Comparison of ENCODE assay signal across 24 mouse cellular contexts in genomic region chr2:33705687-33706320, GRCm38 (mm10).
DNase-seq lines count a peak whose midpoint lies in the region; ATAC-seq lines count a peak whose summit lies in the region.
"Had no signal": no experiment of that assay in that cellular context is flagged by ENCODE, and none has a peak within 500 bp of the region (broad histone marks: within the 10 kb centered on the region; RNA-seq: fewer than 3 reads in every experiment).

No protein-coding gene starts in this region.

- no peak overlapping the region for H3K4me2 ChIP-seq in midbrain, embryonic 14.5 days (ENCODE audit: low read length)
- no peak overlapping the region for H3K4me2 ChIP-seq in midbrain, embryonic 16.5 days (ENCODE audit: low read length)
- peak overlapping the region; percentile 42 for H3K4me2 ChIP-seq in limb, embryonic 12.5 days
- H3K4me2 ChIP-seq: embryonic facial prominence, embryonic 15.5 days; forebrain, embryonic 15.5 days; hindbrain, embryonic 12.5 days had no signal

- H3K27me3 ChIP-seq in midbrain, embryonic 14.5 days (ENCODE audit: control insufficient read depth, insufficient read depth, low read length), result peaks cover 16% of the 10 kb centered on the region; the same call in 1 of the 2 replicates
- peaks cover 8% of the 10 kb centered on the region for H3K27me3 ChIP-seq in midbrain, embryonic 16.5 days (ENCODE audit: control insufficient read depth, insufficient read depth, low read depth, low read length)
- peaks cover 57% of the 10 kb centered on the region for H3K27me3 ChIP-seq in limb, embryonic 12.5 days

- no peak overlapping the region for H3K4me3 ChIP-seq in midbrain, embryonic 14.5 days (replicated peaks; ENCODE audit: low read depth, low read length)
- no peak overlapping the region for H3K4me3 ChIP-seq in midbrain, embryonic 16.5 days (ENCODE audit: low read depth, low read length)
- H3K4me3 ChIP-seq in limb, embryonic 12.5 days (replicated peaks), result no peak overlapping the region; the same call in 1 of the 2 replicates
- H3K4me3 ChIP-seq: embryonic facial prominence, embryonic 15.5 days; erythroblast, embryonic 14.5 days; forebrain, embryonic 10.5 days; forebrain, embryonic 15.5 days; heart, embryonic 10.5 days; hindbrain, embryonic 12.5 days had no signal

- DNase-seq in embryo, embryonic 10 days (ENCODE audit: low spot score), result peak; percentile 59
- DNase-seq in embryo, embryonic 10.5 days (ENCODE audit: low spot score), result no peak
- peak; percentile 35 for DNase-seq in midbrain, embryonic 14.5 days
- DNase-seq in lung, postnatal 10 days, result no peak
- no peak for DNase-seq in frontal cortex, postnatal 25 days (ENCODE audit: low spot score in 2 of 2)
- DNase-seq: adrenal gland, postnatal 10 days; B cell, adult 2 months; cerebellum, adult 2 months; cerebellum, postnatal 10 days; heart, adult 18-20 months; heart, postnatal 10 days; heart, postnatal 4 days had no signal

- no peaks in the 10 kb centered on the region for H3K36me3 ChIP-seq in midbrain, embryonic 14.5 days (ENCODE audit: control insufficient read depth, insufficient read depth, low read length)
- H3K36me3 ChIP-seq in midbrain, embryonic 16.5 days (ENCODE audit: control insufficient read depth, insufficient read depth, low read length), result no peaks in the 10 kb centered on the region
- no peaks in the 10 kb centered on the region for H3K36me3 ChIP-seq in limb, embryonic 12.5 days
- H3K36me3 ChIP-seq: embryonic facial prominence, embryonic 15.5 days; forebrain, embryonic 10.5 days; forebrain, embryonic 15.5 days; G1E; heart, embryonic 10.5 days; hindbrain, embryonic 12.5 days had no signal

- WGBS in midbrain, embryonic 14.5 days, result 36% methylated on average over 16 of the region's 16 CpGs
- 37% methylated on average over 16 of the region's 16 CpGs for WGBS in midbrain, embryonic 16.5 days
- 14% methylated on average over 16 of the region's 16 CpGs for WGBS in limb, embryonic 12.5 days

- no peak overlapping the region for H3K27ac ChIP-seq in midbrain, embryonic 14.5 days (replicated peaks; ENCODE audit: low read depth, low read length)
- no peak overlapping the region for H3K27ac ChIP-seq in midbrain, embryonic 16.5 days (ENCODE audit: low read length)
- H3K27ac ChIP-seq in limb, embryonic 12.5 days, result peak overlapping the region; percentile 84
- H3K27ac ChIP-seq: embryonic facial prominence, embryonic 15.5 days; forebrain, embryonic 15.5 days; heart, embryonic 10.5 days; hindbrain, embryonic 12.5 days had no signal

- H3K9me3 ChIP-seq in midbrain, embryonic 14.5 days (ENCODE audit: control insufficient read depth, low read length), result no peaks in the 10 kb centered on the region
- H3K9me3 ChIP-seq in midbrain, embryonic 16.5 days (replicated peaks; ENCODE audit: control insufficient read depth, low read length, poor library complexity, severe bottlenecking), result no peaks in the 10 kb centered on the region
- no peaks in the 10 kb centered on the region for H3K9me3 ChIP-seq in limb, embryonic 12.5 days
- H3K9me3 ChIP-seq: embryonic facial prominence, embryonic 15.5 days; forebrain, embryonic 10.5 days; forebrain, embryonic 15.5 days; G1E; heart, embryonic 10.5 days; hindbrain, embryonic 12.5 days had no signal

- no peak for ATAC-seq in midbrain, embryonic 14.5 days (ENCODE audit: low FRiP score, low TSS enrichment)
- ATAC-seq in midbrain, embryonic 16.5 days, result no peak
- no peak for ATAC-seq in limb, embryonic 12.5 days (ENCODE audit: insufficient number of reproducible peaks, insufficient read depth, low FRiP score, low TSS enrichment, low read depth)
- ATAC-seq: CD4-positive, CD25-positive, alpha-beta regulatory T cell, adult 4 months; forebrain, embryonic 15.5 days; hindbrain, embryonic 16.5 days; inflammation-experienced regulatory T-cells, adult 6 months had no signal

- peaks cover 11% of the 10 kb centered on the region; the same call in 1 of the 2 replicates for H3K4me1 ChIP-seq in midbrain, embryonic 14.5 days (ENCODE audit: control insufficient read depth, insufficient read depth, low read length)
- peaks cover 13% of the 10 kb centered on the region for H3K4me1 ChIP-seq in midbrain, embryonic 16.5 days (ENCODE audit: control insufficient read depth, insufficient read depth, low read length)
- H3K4me1 ChIP-seq in limb, embryonic 12.5 days (replicated peaks), result peaks cover 73% of the 10 kb centered on the region

- no peak overlapping the region for H3K9ac ChIP-seq in midbrain, embryonic 14.5 days (replicated peaks; ENCODE audit: low read length)
- no peak overlapping the region for H3K9ac ChIP-seq in midbrain, embryonic 16.5 days (ENCODE audit: low read depth, low read length)
- H3K9ac ChIP-seq in limb, embryonic 12.5 days (replicated peaks), result 0 out of 2 replicates have a peak overlapping the region, but pooled peaks have one; percentile 8
- H3K9ac ChIP-seq: embryonic facial prominence, embryonic 15.5 days; forebrain, embryonic 15.5 days; hindbrain, embryonic 12.5 days had no signal

Comparison
In these comparisons a context has a peak if more than half of its experiments do, and no peak if none do; other contexts are left out.
1. DNase-seq: peak in embryo, embryonic 10 days (single experiment) and midbrain, embryonic 14.5 days (single experiment); none in embryo, embryonic 10.5 days (single experiment), lung, postnatal 10 days (single experiment) and frontal cortex, postnatal 25 days (0 of 2).